Mouse (Mus musculus) embryonic fibroblast, embryonic 13.5 days (primary cell): Measurements from ENCODE around the gene Cnot1.

ENCODE experiments used
- CTCF ChIP-seq: IDR thresholded peaks from 2 replicates; pipeline ENCODE4 v1.5.1; 2011; ENCODE audit warnings: mild to moderate bottlenecking, control low read depth, low read length, moderate library complexity, borderline replicate concordance; ENCODE audit not compliant: insufficient read depth
- POLR2A ChIP-seq: IDR thresholded peaks from 2 replicates; pipeline ENCODE4 v1.6.1; 2011; ENCODE audit warnings: low read depth, mild to moderate bottlenecking, control low read depth, low read length, moderate library complexity

DNA sequence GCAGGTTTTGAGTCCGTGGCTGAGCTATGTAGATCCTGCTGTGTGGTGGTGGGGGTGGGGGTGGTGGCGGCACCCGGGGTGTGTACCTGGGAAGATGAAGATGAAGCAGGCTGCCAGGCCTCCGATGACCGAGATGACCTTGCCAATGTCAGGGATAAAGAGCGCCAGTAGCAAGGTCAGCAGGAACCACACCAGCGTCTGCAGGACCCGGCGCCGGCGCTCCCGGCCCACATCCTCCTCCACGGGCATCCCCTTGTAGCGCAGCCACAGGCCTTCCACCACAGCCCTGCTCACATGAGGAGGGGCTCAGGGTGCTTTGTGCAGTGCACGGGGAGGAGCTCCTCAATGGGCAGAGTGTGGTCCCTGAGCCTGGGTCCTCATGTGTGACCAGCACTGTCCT lies 34.2 kb upstream of the Cnot1 start:
- TF ChIP-seq POLR2A, result no peak
- no peak for TF ChIP-seq CTCF
